Comparison of ENCODE assay signal across 17 mouse cellular contexts in the genomic region with DNA sequence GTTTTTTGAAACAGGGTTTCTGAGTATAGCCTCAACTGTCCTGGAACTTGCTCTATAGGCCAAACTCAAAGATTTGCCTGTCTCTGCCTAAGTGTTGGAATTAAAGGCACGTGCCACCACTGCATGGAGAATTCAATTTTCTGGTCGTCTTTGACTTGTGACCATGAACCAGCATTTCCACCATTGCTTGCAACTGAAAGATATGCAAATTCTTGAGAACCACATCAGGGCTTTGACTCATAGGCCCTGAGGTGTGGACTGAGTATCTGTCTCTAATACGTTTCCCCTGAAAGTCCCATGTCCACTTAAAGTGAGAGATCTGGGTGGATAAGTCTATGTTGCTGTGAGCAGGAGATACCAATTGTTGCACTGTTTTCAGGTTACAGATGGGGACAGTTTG. TPM values are rescaled to one million over a fixed set of nuclear protein-coding genes. Genes with fewer than 3 reads are reported as not detected.
DNase-seq lines count a peak whose midpoint lies in the region; ATAC-seq and TF ChIP-seq lines count a peak whose summit lies in the region.
"Had no signal": no experiment of that assay in that cellular context is flagged by ENCODE, and none has a peak within 500 bp of the region (broad histone marks: within the 10 kb centered on the region; RNA-seq: fewer than 3 reads in every experiment).

No protein-coding gene starts in this region.

- peaks cover 4% of the 10 kb centered on the region; the same call in 1 of the 2 replicates for H3K27me3 ChIP-seq in heart, embryonic 13.5 days (replicated peaks)
- no peaks in the 10 kb centered on the region for H3K27me3 ChIP-seq in MEL (ENCODE audit: control insufficient read depth in 1 of 2, insufficient read depth in 2 of 2, low read length in 2 of 2)
- H3K27me3 ChIP-seq in stomach, postnatal 0 days (ENCODE audit: control insufficient read depth, insufficient read depth, low read length): no peaks in the 10 kb centered on the region
- H3K27me3 ChIP-seq in forebrain, embryonic 13.5 days: no peaks in the 10 kb centered on the region
- H3K27me3 ChIP-seq: kidney, embryonic 15.5 days; limb, embryonic 12.5 days; neural tube, embryonic 13.5 days had no signal

- no peak for ATAC-seq in heart, embryonic 13.5 days (ENCODE audit: extremely low read depth, insufficient number of reproducible peaks, low FRiP score, low TSS enrichment)
- 0 out of 2 replicates have a peak, but pooled peaks have one; percentile 45 for ATAC-seq in stomach, postnatal 0 days (ENCODE audit: low FRiP score, low TSS enrichment)
- no peak for ATAC-seq in forebrain, embryonic 13.5 days

- TF ChIP-seq POLR2A in MEL (IDR thresholded peaks at IDR 0.05; ENCODE audit: control insufficient read depth in 1 of 2, insufficient read depth in 1 of 2, low read depth in 1 of 2, low read length in 2 of 2, poor library complexity in 1 of 2): no peak

- TF ChIP-seq EP300 in MEL (IDR thresholded peaks at IDR 0.05; ENCODE audit: low read depth in 1 of 2, low read length in 2 of 2): no peak; a peak in 1 of 4 replicates
- TF ChIP-seq EP300 in stomach, postnatal 0 days (optimal IDR thresholded peaks at IDR 0.05): no peak

- no peaks in the 10 kb centered on the region for H3K9me3 ChIP-seq in heart, embryonic 13.5 days
- H3K9me3 ChIP-seq in MEL (replicated peaks; ENCODE audit: insufficient read depth, low read length): no peaks in the 10 kb centered on the region
- no peaks in the 10 kb centered on the region for H3K9me3 ChIP-seq in stomach, postnatal 0 days (ENCODE audit: control insufficient read depth, low read length)
- H3K9me3 ChIP-seq in forebrain, embryonic 13.5 days (replicated peaks): no peaks in the 10 kb centered on the region
- H3K9me3 ChIP-seq: embryonic facial prominence, embryonic 10.5 days; kidney, embryonic 15.5 days; limb, embryonic 12.5 days; midbrain, embryonic 10.5 days; neural tube, embryonic 13.5 days had no signal

- H3K9ac ChIP-seq in heart, embryonic 13.5 days: no peak overlapping the region
- H3K9ac ChIP-seq in MEL (ENCODE audit: control insufficient read depth, low read depth, low read length, poor library complexity, severe bottlenecking): no peak overlapping the region
- no peak overlapping the region for H3K9ac ChIP-seq in stomach, postnatal 0 days (ENCODE audit: low read length)
- H3K9ac ChIP-seq in forebrain, embryonic 13.5 days: no peak overlapping the region
- H3K9ac ChIP-seq: kidney, embryonic 15.5 days; limb, embryonic 12.5 days; neural tube, embryonic 13.5 days had no signal

- H3K4me3 ChIP-seq in heart, embryonic 13.5 days: no peak overlapping the region
- H3K4me3 ChIP-seq in MEL (ENCODE audit: control insufficient read depth in 1 of 2, insufficient read depth in 1 of 2, low read depth in 2 of 2, low read length in 2 of 2): no peak overlapping the region
- H3K4me3 ChIP-seq in stomach, postnatal 0 days (ENCODE audit: low read depth, low read length): no peak overlapping the region
- no peak overlapping the region for H3K4me3 ChIP-seq in forebrain, embryonic 13.5 days
- H3K4me3 ChIP-seq: embryonic facial prominence, embryonic 10.5 days; kidney, embryonic 15.5 days; left cerebral cortex, adult 2 months; limb, embryonic 12.5 days; midbrain, embryonic 10.5 days; neural tube, embryonic 13.5 days had no signal

- WGBS in heart, embryonic 13.5 days: 71% methylated on average over 3 of the region's 3 CpGs
- 81% methylated on average over 3 of the region's 3 CpGs for WGBS in stomach, postnatal 0 days
- WGBS in forebrain, embryonic 13.5 days: 83% methylated on average over 3 of the region's 3 CpGs

- peak overlapping the region; percentile 42; the same call in 1 of the 2 replicates for H3K27ac ChIP-seq in heart, embryonic 13.5 days (replicated peaks)
- H3K27ac ChIP-seq in MEL (ENCODE audit: control insufficient read depth, low read depth, low read length): peak overlapping the region; percentile 45
- no peak overlapping the region for H3K27ac ChIP-seq in stomach, postnatal 0 days (replicated peaks)
- H3K27ac ChIP-seq in forebrain, embryonic 13.5 days: no peak overlapping the region
- H3K27ac ChIP-seq: embryonic facial prominence, embryonic 10.5 days; kidney, embryonic 15.5 days; left cerebral cortex, adult 2 months; limb, embryonic 12.5 days; midbrain, embryonic 10.5 days; neural tube, embryonic 13.5 days had no signal

- H3K4me2 ChIP-seq in heart, embryonic 13.5 days: no peak overlapping the region
- no peak overlapping the region for H3K4me2 ChIP-seq in stomach, postnatal 0 days (replicated peaks; ENCODE audit: low read depth)
- H3K4me2 ChIP-seq in forebrain, embryonic 13.5 days: no peak overlapping the region
- H3K4me2 ChIP-seq: kidney, embryonic 15.5 days; limb, embryonic 12.5 days; neural tube, embryonic 13.5 days had no signal

- no peak for DNase-seq in heart, adult 11 months
- DNase-seq in MEL (ENCODE audit: low read depth, low spot score) (peak; percentile 51), liver (peak; percentile 48)
- no peak for DNase-seq in stomach, postnatal 0 days (ENCODE audit: low spot score)
- DNase-seq in right cerebral cortex, postnatal 14 days: no peak
- DNase-seq: cerebellum, adult 11-12 months; cerebellum, postnatal 36 days; gastrocnemius, postnatal 25 days; thymus, postnatal 25 days had no signal

- no peak for TF ChIP-seq CTCF in MEL (IDR thresholded peaks at IDR 0.05 in 2 of 3, conservative IDR thresholded peaks at IDR 0.05 in 1 of 3; ENCODE audit: control insufficient read depth in 1 of 3, insufficient read depth in 1 of 3, low read depth in 2 of 3, low read length in 3 of 3, poor library complexity in 1 of 3, severe bottlenecking in 1 of 3)
- TF ChIP-seq CTCF in stomach, postnatal 0 days (IDR thresholded peaks at IDR 0.05; ENCODE audit: low read depth): no peak

- no peaks in the 10 kb centered on the region for H3K36me3 ChIP-seq in heart, embryonic 13.5 days
- H3K36me3 ChIP-seq in MEL (ENCODE audit: control insufficient read depth in 1 of 2, insufficient read depth in 2 of 2, low read length in 2 of 2): peaks cover 0 to 23% of the 10 kb centered on the region in 2 experiments; a peak in 2 of 4 replicates
- H3K36me3 ChIP-seq in stomach, postnatal 0 days (ENCODE audit: control insufficient read depth, insufficient read depth, low read length): no peaks in the 10 kb centered on the region
- H3K36me3 ChIP-seq in forebrain, embryonic 13.5 days (ENCODE audit: poor library complexity, severe bottlenecking): no peaks in the 10 kb centered on the region
- H3K36me3 ChIP-seq: embryonic facial prominence, embryonic 10.5 days; kidney, embryonic 15.5 days; limb, embryonic 12.5 days; midbrain, embryonic 10.5 days; neural tube, embryonic 13.5 days had no signal

- peaks cover 22% of the 10 kb centered on the region for H3K4me1 ChIP-seq in heart, embryonic 13.5 days
- peaks cover 11 to 14% of the 10 kb centered on the region in 2 experiments for H3K4me1 ChIP-seq in MEL (ENCODE audit: control insufficient read depth in 1 of 2, insufficient read depth in 2 of 2, low read length in 2 of 2)
- no peaks in the 10 kb centered on the region for H3K4me1 ChIP-seq in stomach, postnatal 0 days (replicated peaks; ENCODE audit: control insufficient read depth, insufficient read depth)
- no peaks in the 10 kb centered on the region for H3K4me1 ChIP-seq in forebrain, embryonic 13.5 days
- H3K4me1 ChIP-seq: kidney, embryonic 15.5 days; midbrain, embryonic 10.5 days; neural tube, embryonic 13.5 days had no signal

- TF ChIP-seq RAD21 in MEL (IDR thresholded peaks at IDR 0.05; ENCODE audit: low read depth, low read length): no peak

- H3K79me2 ChIP-seq in MEL (ENCODE audit: control insufficient read depth, insufficient read depth, low read length, poor library complexity): no peaks in the 10 kb centered on the region

TF ChIP-seq in MEL, 35 proteins besides CTCF, POLR2A, EP300 and RAD21:
- TF ChIP-seq USF1 (IDR thresholded peaks at IDR 0.05; ENCODE audit: low read depth, low read length): 0 out of 2 replicates have a peak, but pooled peaks have one; percentile 9
- TF ChIP-seq JUND (IDR thresholded peaks at IDR 0.05; ENCODE audit: low read depth, low read length): no peak

RNA-seq across cellular contexts. Expression of gene Nck2, which starts 31.6 kb away (rescaled TPM):
- 24.2 and 24.8 TPM in 2 replicates for polyA plus RNA-seq in heart, embryonic 13.5 days (2015; fragmentation: Nextera tagmentation; extraction: Ambion mirVana)
- 9.2 and 9.4 TPM in 2 replicates for total RNA-seq in MEL (2012; rRNA removed)
- polyA plus RNA-seq in MEL (2012; ENCODE audit: insufficient read depth in 1 of 2, insufficient read length in 2 of 2, low read depth in 1 of 2, low replicate concordance in 2 of 2, missing spikeins in 1 of 2): 10 to 100 TPM in 1 of 2 experiments, not detected in 1; 12.4 TPM
- polyA plus RNA-seq in stomach, postnatal 0 days (2015; fragmentation: Nextera tagmentation; extraction: Ambion mirVana): 41.4 and 41.7 TPM in 2 replicates
- polyA plus RNA-seq in forebrain, embryonic 13.5 days (2015; fragmentation: Nextera tagmentation; extraction: Ambion mirVana): 34.9 and 36.3 TPM in 2 replicates

Comparison
In these comparisons a context has a peak if more than half of its experiments do, and no peak if none do; other contexts are left out.
1. H3K27ac ChIP-seq: peak in heart, embryonic 13.5 days (single experiment) and MEL (single experiment); none in stomach, postnatal 0 days (single experiment) and forebrain, embryonic 13.5 days (single experiment).
2. DNase-seq: peak in MEL (single experiment) and liver (single experiment); none in heart, adult 11 months (single experiment), stomach, postnatal 0 days (single experiment) and right cerebral cortex, postnatal 14 days (single experiment).